Mouse (Mus musculus) cortical plate, adult 2 months (tissue): ENCODE measurements around the gene Cdsn.

Experiments
- CTCF ChIP-seq: fragments of 200-500 bp; IDR thresholded peaks from 2 replicates; pipeline ENCODE4 v1.5.1; 2011; ENCODE audit warnings: mild to moderate bottlenecking, control low read depth, low read length; ENCODE audit not compliant: insufficient read depth; ENCODE audit errors: extremely low read depth
- POLR2A ChIP-seq: fragments of 200-500 bp; IDR thresholded peaks from 2 replicates; pipeline ENCODE4 v1.6.1; 2011; ENCODE audit warnings: mild to moderate bottlenecking, low read length, control low read depth; ENCODE audit not compliant: insufficient read depth; ENCODE audit errors: extremely low read depth

GRCm38 (mm10) chr17:35503849-35504248, 48.1 kb upstream of the Cdsn start:
- TF ChIP-seq CTCF, result no peak
- no peak for TF ChIP-seq POLR2A
